Mouse (Mus musculus): ENCODE results near the gene Ripply3.
A peak's percentile ranks its signal among the peaks of the same experiment; 100 is the strongest.
"Not testable (repeated sequence)": the region's sequence is repeated elsewhere in the genome, so short reads cannot be mapped to it uniquely, and the experiment has no call there.

The Ripply3 gene

GRCm38 (mm10) chr16:94315215-94315614 is 13.0 kb upstream of the Ripply3 start:
- DNase-seq = no peak

- no peak for DNase-seq
Measured at GRCm38 (mm10) chr16:94317752-94318151, 10.5 kb upstream of the Ripply3 start.

GRCm38 (mm10) chr16:94320223-94320622 is 8.0 kb upstream of the Ripply3 start:
- no peak for DNase-seq

GRCm38 (mm10) chr16:94323681-94324080 is 4.5 kb upstream of the Ripply3 start:
- DNase-seq = no peak

GRCm38 (mm10) chr16:94326008-94326407 is 2.2 kb upstream of the Ripply3 start:
- no peak for DNase-seq

- peak; percentile 39 to 43 for DNase-seq
Measured at GRCm38 (mm10) chr16:94328881-94329867, 954 bp downstream of the Ripply3 start.

GRCm38 (mm10) chr16:94330429-94330828 is 2.2 kb downstream of the Ripply3 start:
- no peak for DNase-seq

GRCm38 (mm10) chr16:94331233-94331885 is 3.1 kb downstream of the Ripply3 start:
- DNase-seq = no peak

GRCm38 (mm10) chr16:94331886-94332252 is 3.6 kb downstream of the Ripply3 start:
- DNase-seq = peak; percentile 89 to 92

GRCm38 (mm10) chr16:94335656-94336055 is 7.4 kb downstream of the Ripply3 start:
- no peak for DNase-seq

- DNase-seq = not testable (repeated sequence)
Measured at GRCm38 (mm10) chr16:94339164-94340160, 11.2 kb downstream of the Ripply3 start.

GRCm38 (mm10) chr16:94345733-94346132 is 17.5 kb downstream of the Ripply3 start:
- no peak for DNase-seq

- no peak for DNase-seq
Measured at GRCm38 (mm10) chr16:94347080-94347731, 19.0 kb downstream of the Ripply3 start.

- no peak for DNase-seq
Measured at GRCm38 (mm10) chr16:94348779-94349178, 20.6 kb downstream of the Ripply3 start.

GRCm38 (mm10) chr16:94349588-94350286 is 21.5 kb downstream of the Ripply3 start:
- peak; percentile 24 to 27 for DNase-seq

GRCm38 (mm10) chr16:94350287-94350677 is 22.1 kb downstream of the Ripply3 start:
- DNase-seq = peak; percentile 29 to 45

GRCm38 (mm10) chr16:94354450-94354849 is 26.2 kb downstream of the Ripply3 start:
- DNase-seq = peak; percentile 66 to 72

- DNase-seq = no peak
Measured at GRCm38 (mm10) chr16:94356046-94356445, 27.8 kb downstream of the Ripply3 start.

- no peak for DNase-seq
Measured at GRCm38 (mm10) chr16:94356776-94357494, 28.7 kb downstream of the Ripply3 start.

- no peak for DNase-seq
Measured at GRCm38 (mm10) chr16:94358091-94358490, 29.9 kb downstream of the Ripply3 start.

Measured in B cell, adult 2 months (primary cell).